Mouse (Mus musculus) E14TG2a.4 (cell line): ENCODE results near the gene Klk14.
"Not testable (repeated sequence)": the region's sequence is repeated elsewhere in the genome, so short reads cannot be mapped to it uniquely, and the experiment has no call there.

ENCODE experiments used
- H3K27me3 ChIP-seq: 2 replicates; pipeline ENCODE4 v1.6.1; 2014; ENCODE audit warnings: low read length, control low read depth; ENCODE audit not compliant: insufficient read depth
- H3K36me3 ChIP-seq: 2 replicates; pipeline ENCODE4 v1.6.1; 2014; ENCODE audit warnings: low read length, control low read depth; ENCODE audit not compliant: insufficient read depth
- H3K4me1 ChIP-seq: replicated peaks from 2 replicates; pipeline ENCODE4 v1.6.1; 2014; ENCODE audit warnings: low read depth, low read length, control low read depth
- H3K4me3 ChIP-seq: replicated peaks from 2 replicates; pipeline ENCODE4 v1.5.1; 2014; ENCODE audit warnings: mild to moderate bottlenecking, low read length
- H3K9me3 ChIP-seq: 2 replicates; pipeline ENCODE4 v1.6.1; 2014; ENCODE audit warnings: low read length, control low read depth
- CTCF ChIP-seq: conservative IDR thresholded peaks from 2 replicates; pipeline ENCODE4 v1.5.1; 2014; ENCODE audit warnings: low read length
- NANOG ChIP-seq: IDR thresholded peaks from 2 replicates; pipeline ENCODE4 v1.6.1; 2014; ENCODE audit warnings: borderline replicate concordance, low read length, mixed read lengths
- POU5F1 ChIP-seq: IDR thresholded peaks from 2 replicates; pipeline ENCODE4 v1.6.1; 2014; ENCODE audit warnings: low read length, borderline replicate concordance

The Klk14 gene

DNA sequence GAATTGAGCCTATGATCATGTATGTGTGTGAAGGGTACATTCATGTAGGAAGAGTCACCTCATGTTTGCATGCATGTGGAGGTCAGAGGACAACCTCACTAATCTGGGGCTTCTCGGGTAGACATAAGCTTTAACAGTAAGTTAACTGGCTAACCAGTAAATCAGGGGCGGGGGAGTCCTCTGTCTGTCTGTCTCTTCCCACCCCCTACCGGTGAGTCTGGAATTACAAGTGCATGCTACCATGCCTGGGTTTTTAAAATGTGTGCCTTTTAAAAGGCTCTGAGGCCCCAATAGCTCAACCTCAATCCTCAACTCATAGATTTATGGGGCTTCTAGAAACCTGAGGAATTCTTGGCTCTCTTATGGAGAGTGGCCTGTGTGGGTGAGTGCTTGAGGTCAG lies 21.6 kb upstream of the Klk14 start:
- no peak overlapping the region for H3K4me3 ChIP-seq
- peaks cover 14% of the 10 kb centered on the region for H3K4me1 ChIP-seq
- H3K36me3 ChIP-seq: no peaks in the 10 kb centered on the region
- no peaks in the 10 kb centered on the region for H3K27me3 ChIP-seq
- no peak for TF ChIP-seq NANOG
- peak; percentile 55 for TF ChIP-seq CTCF
- no peaks in the 10 kb centered on the region for H3K9me3 ChIP-seq

DNA sequence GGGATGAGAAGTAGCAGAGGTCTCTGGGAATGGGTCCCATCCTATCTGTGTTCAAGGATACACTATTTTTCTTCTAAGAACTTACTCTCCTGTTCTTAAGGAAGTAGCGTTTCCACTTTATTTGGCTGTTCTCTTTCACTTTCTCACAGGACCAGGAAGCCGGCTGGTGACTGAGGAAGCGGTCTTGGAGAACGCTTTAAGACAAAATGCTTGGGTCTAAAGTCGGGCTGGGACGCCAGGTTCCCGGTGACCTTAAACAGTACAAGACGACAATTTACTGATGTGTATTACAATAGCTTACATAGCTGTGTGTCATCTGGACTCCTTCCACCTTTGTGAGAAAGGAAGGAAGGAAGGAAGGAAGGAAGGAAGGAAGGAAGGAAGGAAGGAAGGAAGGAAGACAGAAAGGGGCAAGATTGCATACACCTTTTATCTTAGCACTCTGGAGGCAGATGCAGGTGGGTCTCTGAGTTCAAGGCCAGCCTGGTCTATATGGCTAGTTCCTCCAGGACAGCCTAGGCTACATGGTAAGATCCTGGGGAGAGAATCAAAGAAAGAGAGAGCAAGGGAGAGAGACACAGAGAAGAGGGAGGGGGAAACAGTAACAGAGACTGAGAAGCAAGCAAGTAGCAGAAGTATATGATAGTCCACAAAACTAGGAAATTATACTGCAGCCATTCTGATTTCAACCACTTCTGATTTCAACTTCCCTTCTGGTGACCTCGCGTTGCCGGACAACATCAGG lies 19.0 kb upstream of the Klk14 start:
- Histone ChIP-seq H3K4me1 (peaks cover 28% of the 10 kb centered on the region), H3K4me3 (peak overlapping the region; percentile 90)

DNA sequence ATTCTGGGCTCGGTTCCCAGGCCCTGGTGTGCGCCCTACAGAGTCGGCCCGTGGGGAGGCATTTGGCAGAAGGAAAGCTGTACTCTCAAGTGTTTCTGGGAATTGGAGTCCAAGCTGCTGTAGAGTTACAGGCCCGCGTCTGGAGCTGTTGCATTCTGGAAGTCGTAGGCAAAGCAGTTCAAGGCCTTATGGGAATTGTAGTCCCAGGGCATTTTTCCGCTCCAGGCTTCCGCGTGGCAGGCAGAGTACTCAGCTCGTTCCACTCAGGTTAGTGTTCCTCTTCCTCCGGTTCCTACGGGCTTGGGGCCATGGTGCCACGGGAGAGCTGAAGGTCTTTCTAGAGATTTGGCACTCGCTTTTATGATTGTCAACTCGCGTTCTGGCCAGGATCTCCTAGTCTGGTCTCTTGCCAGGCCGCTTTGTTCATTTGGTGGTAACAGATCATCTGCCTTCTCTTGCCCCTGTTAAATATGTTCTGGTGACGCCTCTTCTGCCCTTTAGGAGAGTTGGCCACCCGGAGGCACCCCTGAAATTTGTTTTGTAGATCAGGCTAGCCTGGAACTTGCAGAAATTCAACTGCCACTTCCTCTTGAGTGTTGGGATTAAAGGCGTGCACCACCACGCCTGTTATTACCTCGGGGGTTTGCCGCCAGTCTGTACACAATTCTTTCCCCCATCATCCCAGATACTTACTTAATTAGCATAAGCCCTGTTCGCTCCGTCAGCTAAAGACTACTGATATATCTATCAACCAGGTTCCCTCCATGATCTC lies 18.2 kb upstream of the Klk14 start, which contains the start of gene Ctu1:
Gene Ctu1 (plus strand): TSS at position 208 of the 772 bp plus-strand sequence.
- TF ChIP-seq POU5F1: no peak
- no peak for TF ChIP-seq NANOG
- no peak for TF ChIP-seq CTCF
- no peaks in the 10 kb centered on the region for H3K9me3 ChIP-seq
- peaks cover 15% of the 10 kb centered on the region for H3K27me3 ChIP-seq
- peak within 1 kb of the TSS; percentile 90 for H3K4me3 ChIP-seq
- H3K4me1 ChIP-seq: peaks cover 36% of the 10 kb centered on the region
- H3K36me3 ChIP-seq: peaks cover under 1% of the 10 kb centered on the region; the same call in 1 of the 2 replicates

More for the DNA sequence above, 19.0 kb upstream of the Klk14 start:
- H3K9me3 ChIP-seq: no peaks in the 10 kb centered on the region
- H3K36me3 ChIP-seq: no peaks in the 10 kb centered on the region
- peaks cover 15% of the 10 kb centered on the region for H3K27me3 ChIP-seq
- TF ChIP-seq CTCF (no peak), NANOG (no peak), POU5F1 (no peak)

DNA sequence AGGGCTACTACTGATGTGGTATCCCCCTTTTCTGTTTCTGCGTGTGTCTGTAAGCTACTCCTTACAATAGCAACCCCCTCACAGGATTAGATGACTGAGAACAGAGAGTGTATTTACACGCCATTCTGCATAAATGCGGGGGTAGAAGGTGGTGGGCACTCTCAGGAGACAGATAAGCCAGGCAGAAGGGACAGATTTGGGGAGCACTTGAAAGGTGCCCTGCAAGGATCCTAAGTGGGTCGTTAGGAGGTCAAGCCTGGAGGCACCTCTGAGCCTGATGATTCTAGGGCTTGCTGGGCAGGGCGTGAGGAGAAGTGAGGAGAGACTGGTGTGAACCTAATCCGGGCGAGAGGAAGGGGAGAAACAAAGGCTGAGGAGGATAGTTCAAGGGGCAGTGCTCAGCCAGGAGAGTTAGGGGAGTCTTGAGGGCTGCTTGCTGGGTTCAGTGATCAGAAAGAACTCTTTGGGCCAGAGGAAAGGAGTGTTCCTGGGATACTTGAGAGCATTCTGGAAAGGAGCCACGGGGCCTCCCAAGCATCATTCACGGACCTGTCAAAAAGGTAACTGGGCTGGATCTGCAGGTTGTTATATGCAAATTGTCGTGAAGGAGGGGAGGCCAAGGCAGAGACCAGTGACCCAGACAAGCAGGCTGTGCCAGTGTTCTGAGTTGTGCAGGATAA lies 17.5 kb upstream of the Klk14 start:
- H3K36me3 ChIP-seq: peaks cover 8% of the 10 kb centered on the region
- no peaks in the 10 kb centered on the region for H3K9me3 ChIP-seq
- H3K4me3 ChIP-seq: peak overlapping the region; percentile 90
- peaks cover 42% of the 10 kb centered on the region for H3K4me1 ChIP-seq
- TF ChIP-seq POU5F1: no peak
- TF ChIP-seq NANOG: no peak
- TF ChIP-seq CTCF: no peak
- peaks cover 15% of the 10 kb centered on the region for H3K27me3 ChIP-seq

DNA sequence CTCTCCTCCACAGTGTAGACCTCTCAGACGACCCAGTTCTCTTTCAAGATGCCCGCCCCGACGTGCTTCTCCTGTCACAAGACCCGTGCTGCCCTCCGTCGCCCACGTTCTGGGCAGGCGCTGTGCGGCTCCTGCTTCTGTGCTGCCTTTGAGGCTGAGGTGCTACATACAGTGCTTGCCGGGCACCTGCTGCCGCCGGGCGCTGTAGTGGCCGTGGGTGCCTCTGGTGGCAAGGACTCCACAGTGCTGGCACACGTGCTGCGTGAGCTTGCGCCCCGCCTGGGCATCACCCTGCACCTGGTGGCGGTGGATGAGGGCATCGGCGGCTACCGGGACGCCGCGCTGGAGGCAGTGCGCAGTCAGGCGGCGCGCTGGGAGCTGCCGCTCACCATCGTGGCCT lies 15.1 kb upstream of the Klk14 start:
- TF ChIP-seq CTCF (no peak), NANOG (no peak), POU5F1 (no peak)
- Histone ChIP-seq H3K4me3 (peak overlapping the region; percentile 79), H3K27me3 (peaks cover 15% of the 10 kb centered on the region), H3K9me3 (no peaks in the 10 kb centered on the region), H3K4me1 (peaks cover 42% of the 10 kb centered on the region), H3K36me3 (peaks cover 9% of the 10 kb centered on the region)

DNA sequence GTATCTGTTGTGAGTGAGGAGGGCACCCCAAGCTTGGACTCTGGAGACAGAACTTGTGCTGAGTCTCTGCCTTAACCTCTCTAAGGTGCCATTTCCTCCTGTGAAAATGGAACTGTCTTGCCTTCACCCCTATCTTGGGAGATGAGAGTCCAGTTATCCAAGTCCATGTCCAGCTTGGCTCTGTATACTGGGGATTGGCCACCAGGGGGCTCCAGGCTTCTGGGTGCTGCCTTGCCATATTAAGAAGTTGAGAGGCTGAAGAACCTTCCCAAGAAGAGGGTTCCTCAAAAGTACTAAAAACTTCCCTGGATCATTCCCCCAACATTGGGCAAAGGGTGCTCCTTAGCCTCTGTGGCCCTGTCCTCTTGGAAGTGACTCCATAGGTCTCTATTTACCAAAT lies 11.7 kb upstream of the Klk14 start:
- Histone ChIP-seq H3K27me3 (peaks cover 15% of the 10 kb centered on the region), H3K4me3 (no peak overlapping the region), H3K4me1 (peaks cover 29% of the 10 kb centered on the region), H3K36me3 (peaks cover 9% of the 10 kb centered on the region), H3K9me3 (peaks cover 15% of the 10 kb centered on the region)
- TF ChIP-seq CTCF (peak; percentile 74), POU5F1 (no peak), NANOG (no peak)

DNA sequence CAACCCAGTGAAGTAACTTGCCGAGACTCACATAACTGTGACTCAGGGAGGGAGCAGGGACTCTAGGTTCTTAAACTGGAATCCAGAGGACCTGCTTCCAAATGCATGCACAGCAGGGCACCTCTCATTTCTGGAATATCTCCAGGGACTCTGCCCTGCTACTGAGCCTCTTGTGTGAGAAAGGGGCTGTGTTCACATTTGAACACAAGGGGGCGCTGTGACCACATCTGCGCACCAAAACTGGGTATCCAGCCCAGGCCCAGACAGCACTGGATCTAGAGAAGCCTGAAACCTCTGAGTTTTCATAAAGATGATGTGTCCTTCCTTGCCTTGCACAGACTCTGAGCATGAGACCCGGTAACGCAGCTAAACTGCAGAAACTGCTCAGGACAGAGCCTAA lies 9.3 kb upstream of the Klk14 start:
- TF ChIP-seq POU5F1 (no peak), CTCF (peak; percentile 38)
- H3K36me3 ChIP-seq: peaks cover 9% of the 10 kb centered on the region
- H3K4me3 ChIP-seq: no peak overlapping the region
- H3K4me1 ChIP-seq: peaks cover 30% of the 10 kb centered on the region
- peaks cover 15% of the 10 kb centered on the region for H3K9me3 ChIP-seq
- H3K27me3 ChIP-seq: no peaks in the 10 kb centered on the region

DNA sequence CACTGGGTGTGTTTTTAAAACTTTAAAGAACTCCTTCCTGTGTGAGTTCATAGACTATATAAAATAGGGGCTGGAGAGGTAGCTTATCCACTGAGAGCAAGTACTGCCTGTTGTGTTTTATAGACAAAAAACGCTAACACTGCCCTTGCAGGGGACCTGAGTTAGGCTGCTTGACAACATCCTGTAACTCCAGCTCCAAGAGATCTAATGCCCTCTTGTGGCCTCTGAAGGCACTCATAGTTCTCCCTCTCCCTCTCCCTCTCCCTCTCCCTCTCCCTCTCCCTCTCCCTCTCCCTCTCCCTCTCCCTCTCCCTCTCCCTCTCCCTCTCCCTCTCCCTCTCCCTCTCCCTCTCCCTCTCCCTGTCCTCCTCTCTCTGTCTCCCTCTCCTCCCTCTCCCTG lies 7.7 kb upstream of the Klk14 start:
- H3K27me3 ChIP-seq, H3K36me3 ChIP-seq, H3K4me3 ChIP-seq: not testable (repeated sequence)
- peaks cover 15% of the 10 kb centered on the region for H3K9me3 ChIP-seq
- peaks cover 14% of the 10 kb centered on the region for H3K4me1 ChIP-seq
